Mouse (Mus musculus) thymus, adult 18-20 months (tissue): ENCODE results near the gene Eaf2.

Source experiments
- DNase-seq, 2 experiments: peaks; one replicate each; pipeline ENCODE4 v3.0.0; 2022; ENCODE audit warnings: mixed read lengths in 2 of 2

The Eaf2 gene

DNA sequence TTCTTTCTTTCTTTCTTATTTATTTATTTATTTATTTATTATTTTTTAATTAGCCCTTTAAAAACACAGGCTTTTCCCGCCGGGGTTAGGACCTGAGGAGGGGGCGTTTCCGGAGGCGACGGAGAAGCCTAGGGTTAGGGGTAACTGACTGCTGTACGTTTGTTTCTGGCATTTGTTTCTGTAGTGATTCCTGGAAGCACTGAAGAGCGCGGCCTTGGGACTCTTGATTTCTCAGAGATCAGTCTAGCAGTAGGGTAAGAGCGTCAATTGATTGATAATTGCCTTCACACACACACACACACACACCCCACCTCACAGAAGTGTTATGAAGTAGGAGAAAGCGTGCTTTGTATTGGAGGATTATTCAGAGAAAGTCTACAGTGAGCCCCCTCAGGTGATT lies 46.0 kb downstream of the Eaf2 start:
- DNase-seq: peak in 1 of 2 experiments; percentile 6

DNA sequence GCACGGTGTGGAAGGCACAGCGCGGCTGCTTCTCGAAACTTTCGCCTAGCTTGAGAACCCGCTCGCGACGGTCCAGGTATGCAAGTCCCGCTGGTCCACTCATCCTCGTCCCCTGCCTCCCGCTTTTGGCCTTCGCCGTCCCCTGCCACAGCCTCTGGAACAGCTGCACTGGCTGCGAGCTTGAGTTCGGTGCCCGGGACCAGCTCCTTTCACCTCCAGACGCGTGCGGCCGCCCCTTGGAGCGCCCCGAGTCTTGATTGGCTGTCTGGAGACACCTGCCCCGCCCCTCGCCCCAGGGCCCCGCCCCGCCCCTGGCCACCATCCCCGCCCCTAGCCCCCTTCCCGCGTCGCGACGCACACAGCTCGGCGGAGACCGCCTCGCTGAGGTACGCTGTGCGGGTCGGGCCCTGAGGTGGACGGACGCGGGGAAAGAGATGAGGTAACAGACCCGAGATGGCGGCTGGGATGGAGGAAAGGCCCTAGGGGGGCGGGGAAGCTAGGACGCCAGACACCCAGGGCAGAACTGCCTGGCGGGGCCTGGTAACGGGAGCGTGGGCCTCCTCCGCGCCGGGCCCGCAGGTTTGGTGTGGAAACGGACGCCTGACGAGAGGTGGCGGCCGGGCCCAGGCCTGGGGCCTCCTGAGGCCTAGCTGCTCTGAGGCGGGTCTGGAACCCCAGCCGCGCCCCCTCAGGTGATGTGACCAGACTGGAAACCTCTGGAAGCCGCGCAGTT lies 46.6 kb downstream of the Eaf2 start, which contains the start of gene Iqcb1:
Iqcb1 (plus strand) TSS at position 332 of the 733 bp plus-strand sequence.
- peak; percentile 81 to 82 for DNase-seq

- no peak for DNase-seq
Measured at GRCm38 (mm10) chr16:36827611-36828053, 47.2 kb downstream of the Eaf2 start.

GRCm38 (mm10) chr16:36821474-36821873 lies 53.3 kb downstream of the Eaf2 start:
- DNase-seq: peak; percentile 11 to 48

- DNase-seq: no peak
Measured at GRCm38 (mm10) chr16:36820747-36821146, 54.1 kb downstream of the Eaf2 start.

DNA sequence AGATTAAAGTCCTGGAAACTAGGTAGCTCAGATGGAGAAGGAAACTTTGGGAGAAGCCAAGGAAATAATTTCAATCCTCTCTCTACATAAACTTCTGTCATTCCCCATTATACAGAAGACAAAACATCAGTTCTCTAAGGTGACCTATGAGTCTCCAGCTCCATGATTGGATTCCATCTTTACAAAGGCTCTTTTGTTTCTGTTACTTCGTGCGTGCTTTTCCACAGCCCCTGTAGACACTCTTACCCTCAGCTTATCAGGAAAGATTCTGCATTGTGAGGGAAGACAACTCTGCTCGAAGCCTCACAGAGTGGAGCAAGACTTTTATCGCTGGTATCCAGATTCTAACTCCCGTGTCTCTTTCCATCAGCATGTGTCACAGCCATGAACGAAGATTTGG lies 54.8 kb downstream of the Eaf2 start:
- DNase-seq: no peak

GRCm38 (mm10) chr16:36817321-36817926 lies 57.4 kb downstream of the Eaf2 start:
- peak; percentile 27 to 44 for DNase-seq

DNA sequence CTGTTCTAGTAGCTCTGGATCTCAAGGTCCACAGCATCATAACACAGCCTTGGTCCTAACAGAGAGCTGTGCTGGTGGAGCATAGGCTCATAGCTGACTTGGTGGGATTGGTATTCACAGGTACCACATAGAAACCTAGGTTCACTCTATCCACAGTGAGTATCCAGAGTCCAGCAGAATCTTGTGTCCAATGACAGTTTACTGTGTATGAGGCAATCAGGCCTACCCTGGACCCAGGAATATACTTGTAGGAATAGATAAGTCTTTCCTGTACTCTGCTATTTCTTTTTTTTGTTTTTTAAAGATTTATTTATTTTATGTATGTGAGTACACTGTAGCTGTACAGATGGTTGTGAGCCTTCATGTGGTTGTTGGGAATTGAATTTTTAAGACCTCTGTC lies 57.9 kb downstream of the Eaf2 start:
- no peak for DNase-seq

- DNase-seq: no peak
Measured at GRCm38 (mm10) chr16:36813680-36814079, 61.1 kb downstream of the Eaf2 start.

GRCm38 (mm10) chr16:36808616-36809015 lies 66.2 kb downstream of the Eaf2 start:
- DNase-seq: no peak

DNA sequence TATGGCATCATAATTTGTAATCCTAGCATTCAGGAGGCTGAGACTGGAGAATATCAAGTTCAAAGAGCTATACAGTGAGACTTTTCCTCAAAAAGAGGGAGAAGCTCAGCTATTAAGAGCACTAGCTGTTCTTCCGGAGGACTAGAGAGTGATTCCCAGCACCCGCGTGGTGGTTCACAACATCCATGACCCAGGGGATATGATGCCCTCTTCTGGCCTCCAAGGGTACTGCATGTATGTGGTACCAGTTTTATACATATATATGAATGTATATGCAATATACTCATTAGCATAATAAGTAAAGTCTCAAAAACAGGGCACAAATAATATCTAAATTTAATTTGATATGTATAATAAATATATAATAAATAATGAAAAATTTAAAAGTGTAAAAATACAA lies 72.4 kb downstream of the Eaf2 start:
- no peak for DNase-seq

GRCm38 (mm10) chr16:36798334-36798733 lies 76.5 kb downstream of the Eaf2 start:
- DNase-seq: no peak

DNA sequence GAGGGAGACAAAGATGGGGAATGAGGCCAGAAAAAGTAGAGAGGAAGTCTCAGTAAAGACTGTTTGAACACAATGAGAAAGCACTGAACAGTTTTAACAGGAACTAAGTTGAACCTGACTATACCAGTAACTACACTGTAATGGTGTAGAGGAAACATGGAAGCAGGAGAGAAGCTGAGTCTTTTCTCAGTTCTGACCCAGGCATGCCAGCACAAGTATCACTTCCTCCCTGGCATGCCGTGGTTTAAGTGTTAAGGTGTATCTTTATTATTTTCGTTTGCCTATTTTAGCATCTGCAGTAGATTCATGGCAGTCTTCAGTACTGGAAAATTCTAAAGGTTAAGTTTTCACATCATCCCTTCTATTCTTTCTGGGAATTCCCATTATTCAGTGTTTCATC lies 79.8 kb downstream of the Eaf2 start:
- no peak for DNase-seq

- DNase-seq: no peak
Measured at GRCm38 (mm10) chr16:36790166-36790565, 84.6 kb downstream of the Eaf2 start.

GRCm38 (mm10) chr16:36786466-36786865 lies 88.3 kb downstream of the Eaf2 start:
- no peak for DNase-seq

DNA sequence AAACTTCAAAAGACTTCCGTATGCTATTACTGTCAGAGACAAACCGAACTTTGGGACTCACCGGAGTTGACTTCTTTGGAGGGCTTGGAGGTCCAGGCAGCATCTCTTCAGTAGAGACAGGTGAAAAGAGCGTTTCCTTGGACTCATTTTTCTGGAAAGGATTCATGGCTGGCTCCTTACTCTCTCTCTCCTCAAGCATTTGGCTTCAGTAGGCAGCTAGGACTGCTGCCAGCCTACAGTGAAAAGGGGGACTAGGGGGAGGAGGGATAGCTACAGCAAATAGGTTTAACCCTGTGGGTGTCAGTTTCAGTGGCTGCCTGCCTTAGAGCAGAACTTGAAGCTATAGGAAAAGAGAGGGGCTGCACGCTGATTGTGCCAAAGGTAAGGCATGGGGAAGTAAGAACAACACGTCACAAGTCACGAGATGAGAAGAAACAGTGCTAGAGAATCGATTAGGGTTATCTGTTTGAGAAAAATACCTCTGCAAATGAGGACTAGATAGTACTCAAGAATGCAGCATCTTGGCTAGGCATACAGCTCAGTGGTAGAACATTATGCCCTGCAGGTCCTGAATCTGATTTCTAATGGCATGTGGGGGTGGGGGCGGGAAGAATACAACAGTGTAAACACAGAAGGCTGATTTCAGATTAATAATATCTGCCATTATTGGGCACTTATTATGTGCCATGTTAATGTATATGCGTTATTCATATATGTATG lies 90.0 kb downstream of the Eaf2 start, which contains the start of gene Slc15a2:
Slc15a2 (minus strand) TSS at position 369 of the 720 bp plus-strand sequence.
- no peak for DNase-seq

- no peak for DNase-seq
Measured at GRCm38 (mm10) chr16:36784146-36784545, 90.7 kb downstream of the Eaf2 start.

- no peak for DNase-seq
Measured at GRCm38 (mm10) chr16:36775658-36776057, 99.1 kb downstream of the Eaf2 start.

DNA sequence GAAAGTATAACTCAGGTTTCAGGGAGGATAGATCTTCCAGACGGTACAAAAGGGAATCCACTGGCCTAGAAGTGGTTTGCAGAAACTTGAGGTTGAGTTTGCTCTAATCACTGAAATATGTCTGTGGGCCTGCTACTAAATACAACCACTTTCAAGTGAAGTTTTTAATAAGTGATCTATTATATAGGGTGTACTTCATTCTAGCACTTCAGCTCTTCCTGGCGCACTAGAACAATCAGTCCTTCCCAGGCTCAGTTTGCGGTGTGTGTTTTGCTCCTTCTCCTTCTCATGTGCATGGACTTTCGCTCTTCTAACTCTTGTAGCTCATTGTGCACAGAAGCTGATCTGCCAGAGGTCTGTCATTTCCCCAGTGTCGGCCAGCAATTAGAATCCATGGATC lies 101.8 kb downstream of the Eaf2 start:
- DNase-seq: no peak

DNA sequence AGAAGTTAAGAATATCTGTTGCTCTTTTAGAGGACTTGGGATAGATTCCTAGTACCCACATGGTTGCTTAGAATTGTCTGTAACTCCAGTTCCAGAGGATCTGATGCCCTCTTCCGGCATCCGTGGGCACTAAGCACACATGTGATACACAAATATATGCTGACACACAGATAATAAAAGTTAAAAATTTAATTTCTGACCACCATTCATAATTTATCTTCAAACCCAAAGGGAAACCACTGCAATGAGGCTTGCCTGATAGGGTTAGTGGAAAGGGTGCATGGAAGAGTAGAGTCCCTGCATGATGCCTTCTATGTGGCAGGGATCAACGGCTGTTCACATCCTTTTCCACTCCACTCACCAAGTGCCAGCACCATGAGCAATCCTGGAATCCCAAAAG lies 103.1 kb downstream of the Eaf2 start:
- no peak for DNase-seq

DNA sequence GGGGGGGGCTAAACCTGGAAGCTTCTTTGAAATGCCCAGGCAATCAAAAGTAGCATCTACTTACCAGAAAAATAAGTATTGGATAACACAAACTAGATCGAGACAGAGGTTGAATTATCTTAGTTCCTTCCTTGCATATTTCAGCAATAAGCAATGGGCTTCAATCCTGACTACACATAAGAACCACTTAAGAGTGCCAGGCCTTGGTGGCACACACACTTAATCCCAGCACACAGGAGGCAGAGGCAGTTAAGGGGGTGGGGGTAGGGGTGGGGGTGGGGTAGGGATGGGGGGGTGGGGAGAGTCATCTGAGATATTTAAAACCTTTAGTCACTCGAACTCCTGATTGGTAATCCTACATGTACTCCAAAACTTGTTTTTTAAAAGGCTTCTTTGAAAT lies 103.6 kb downstream of the Eaf2 start:
- no peak for DNase-seq

GRCm38 (mm10) chr16:36770830-36771229 lies 104.0 kb downstream of the Eaf2 start:
- no peak for DNase-seq

DNA sequence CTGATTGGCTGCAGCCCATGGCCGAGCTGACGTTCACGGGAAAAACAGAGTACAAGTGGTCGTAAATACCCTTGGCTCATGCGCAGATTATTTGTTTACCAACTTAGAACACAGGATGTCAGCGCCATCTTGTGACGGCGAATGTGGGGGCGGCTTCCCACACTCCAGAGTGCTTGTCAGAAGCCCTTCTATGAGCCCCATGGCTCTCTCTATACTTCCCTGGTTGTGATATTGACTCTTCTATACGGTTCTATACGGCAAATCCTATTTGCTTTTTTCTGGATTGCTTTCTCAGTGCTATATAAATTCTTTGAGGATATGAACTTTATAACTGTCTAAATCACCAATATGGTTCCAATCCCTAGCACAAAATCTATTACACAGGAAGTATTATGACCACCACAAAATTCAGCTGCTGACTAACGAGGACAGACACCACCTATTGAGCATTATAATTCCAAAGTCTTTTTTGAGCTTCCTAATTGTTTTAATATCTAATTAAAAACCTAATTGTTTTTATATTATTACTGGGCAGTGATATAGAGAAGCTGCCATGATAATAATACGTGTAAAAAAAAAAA lies 104.5 kb downstream of the Eaf2 start:
- DNase-seq: no peak
